Mouse (Mus musculus) G1E (cell line): Measurements from ENCODE around the gene Accs.

Experiments used
- CTCF ChIP-seq: IDR thresholded peaks from 2 replicates; pipeline ENCODE4 v1.5.1; 2012; ENCODE audit warnings: low read depth, low read length, inconsistent platforms, mixed read lengths
- GATA1 ChIP-seq: IDR thresholded peaks from 2 replicates; pipeline ENCODE4 v1.6.1; 2012; ENCODE audit warnings: borderline replicate concordance, low read length, inconsistent platforms, mixed read lengths
- POLR2AphosphoS5 ChIP-seq: IDR thresholded peaks from 2 replicates; pipeline ENCODE4 v1.6.1; 2012; ENCODE audit warnings: low read depth, low read length, inconsistent platforms; ENCODE audit not compliant: insufficient replicate concordance
- TAL1 ChIP-seq: conservative IDR thresholded peaks from 2 replicates; pipeline ENCODE4 v1.6.1; 2012; ENCODE audit warnings: low read depth, low read length, inconsistent platforms, mixed read lengths

- TF ChIP-seq CTCF (no peak), POLR2AphosphoS5 (no peak), TAL1 (no peak), GATA1 (no peak)
Observed at GRCm38 (mm10) chr2:93840109-93840508, 9.6 kb downstream of the Accs start.
